Mouse (Mus musculus): ENCODE measurements around the gene Zswim4. TPM values are rescaled to one million over a fixed set of nuclear protein-coding genes. Genes with fewer than 3 reads are reported as not detected.

Gene Zswim4
- polyA plus RNA-seq, 1 experiment from 2014 or later = 37.1 TPM

GRCm38 (mm10) chr8:84199348-84200125 is 37.3 kb downstream of the Zswim4 start:
- Histone ChIP-seq H3K9ac (ENCODE audit: low read length) (peak overlapping the region; percentile 14; the same call in 1 of the 2 replicates), H3K4me3 (ENCODE audit: low read depth, low read length) (no peak overlapping the region), H3K4me2 (ENCODE audit: low read depth, low read length, severe bottlenecking) (no peak overlapping the region), H3K4me1 (replicated peaks; ENCODE audit: control insufficient read depth, insufficient read depth, low read length) (peaks cover 51% of the 10 kb centered on the region), H3K9me3 (ENCODE audit: control insufficient read depth, low read length) (no peaks in the 10 kb centered on the region), H3K27ac (ENCODE audit: low read depth, low read length) (peak overlapping the region; percentile 94), H3K36me3 (ENCODE audit: control insufficient read depth, insufficient read depth, low read length) (no peaks in the 10 kb centered on the region), H3K27me3 (ENCODE audit: control insufficient read depth, insufficient read depth, low read length) (no peaks in the 10 kb centered on the region)
- 55% methylated on average over 11 of the region's 11 CpGs for WGBS
- DNase-seq (ENCODE audit: low spot score) (no peak), ATAC-seq (replicated peaks; ENCODE audit: low FRiP score) (no peak)

GRCm38 (mm10) chr8:84198871-84199270 is 38.0 kb downstream of the Zswim4 start:
- no peak for DNase-seq (ENCODE audit: low spot score)
- H3K27me3 ChIP-seq (ENCODE audit: control insufficient read depth, insufficient read depth, low read length) = no peaks in the 10 kb centered on the region
- peak overlapping the region; percentile 79 for H3K4me2 ChIP-seq (ENCODE audit: low read depth, low read length, severe bottlenecking)
- H3K9me3 ChIP-seq (ENCODE audit: control insufficient read depth, low read length) = no peaks in the 10 kb centered on the region
- peaks cover 48% of the 10 kb centered on the region for H3K4me1 ChIP-seq (replicated peaks; ENCODE audit: control insufficient read depth, insufficient read depth, low read length)
- WGBS = 14% methylated on average over 4 of the region's 4 CpGs
- H3K9ac ChIP-seq (ENCODE audit: low read length) = no peak overlapping the region; the same call in 1 of the 2 replicates
- H3K4me3 ChIP-seq (ENCODE audit: low read depth, low read length) = 0 out of 2 replicates have a peak overlapping the region, but pooled peaks have one; percentile 48
- peak overlapping the region; percentile 94 for H3K27ac ChIP-seq (ENCODE audit: low read depth, low read length)
- H3K36me3 ChIP-seq (ENCODE audit: control insufficient read depth, insufficient read depth, low read length) = no peaks in the 10 kb centered on the region
- ATAC-seq (replicated peaks; ENCODE audit: low FRiP score) = no peak; the same call in 1 of the 2 replicates

- Histone ChIP-seq H3K4me2 (ENCODE audit: low read depth, low read length, severe bottlenecking) (peak overlapping the region; percentile 79), H3K27me3 (ENCODE audit: control insufficient read depth, insufficient read depth, low read length) (no peaks in the 10 kb centered on the region), H3K27ac (ENCODE audit: low read depth, low read length) (peak overlapping the region; percentile 94), H3K4me3 (ENCODE audit: low read depth, low read length) (peak overlapping the region; percentile 48), H3K4me1 (replicated peaks; ENCODE audit: control insufficient read depth, insufficient read depth, low read length) (peaks cover 42% of the 10 kb centered on the region), H3K9ac (ENCODE audit: low read length) (peak overlapping the region; percentile 57), H3K9me3 (ENCODE audit: control insufficient read depth, low read length) (no peaks in the 10 kb centered on the region), H3K36me3 (ENCODE audit: control insufficient read depth, insufficient read depth, low read length) (no peaks in the 10 kb centered on the region)
- WGBS = 2% methylated on average over 30 of the region's 30 CpGs
- DNase-seq (ENCODE audit: low spot score) (peak; percentile 96), ATAC-seq (replicated peaks; ENCODE audit: low FRiP score) (peak; percentile 85)
These were observed 38.7 kb downstream of the Zswim4 start for GRCm38 (mm10) chr8:84197922-84198774.

DNA sequence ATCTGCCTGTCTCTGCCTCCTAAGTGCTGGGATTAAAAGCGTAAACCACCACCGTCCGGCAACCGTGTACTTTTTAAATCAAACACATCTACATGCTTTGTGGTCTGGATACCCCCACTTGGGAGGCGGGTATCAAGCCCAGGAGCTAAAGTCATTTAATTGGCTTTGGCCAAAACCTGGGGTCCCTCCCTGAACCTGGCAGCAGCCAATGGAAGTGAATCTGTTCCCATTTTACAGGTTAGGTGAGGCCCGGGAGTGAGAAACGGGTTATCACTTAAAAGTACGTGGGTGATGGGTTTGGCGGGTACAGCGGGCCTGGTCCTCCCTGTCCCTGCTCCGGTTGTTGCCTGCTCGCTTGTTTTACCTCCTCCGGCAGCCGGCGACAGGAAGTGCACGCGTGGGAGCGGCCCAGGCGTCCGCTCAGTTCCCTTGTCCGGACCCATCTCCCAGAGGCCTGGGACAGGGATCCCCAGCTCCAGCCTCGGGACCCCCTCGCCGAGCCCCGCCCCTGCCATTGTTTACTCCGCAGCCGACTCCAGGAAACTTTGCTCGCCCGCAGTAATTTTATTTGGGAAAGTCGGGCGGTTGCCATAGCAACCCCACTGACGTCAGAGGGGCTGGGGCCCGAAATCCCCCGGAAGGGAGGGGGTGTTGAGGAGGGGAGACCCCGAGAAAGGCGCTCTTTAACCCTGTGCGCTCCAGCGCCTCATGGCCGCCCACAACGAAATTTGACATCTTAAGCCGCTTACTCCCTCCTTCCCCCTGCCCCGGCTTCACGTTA is 39.5 kb downstream of the Zswim4 start:
- Histone ChIP-seq H3K9ac (ENCODE audit: low read length) (peak overlapping the region; percentile 57), H3K27me3 (ENCODE audit: control insufficient read depth, insufficient read depth, low read length) (no peaks in the 10 kb centered on the region), H3K9me3 (ENCODE audit: control insufficient read depth, low read length) (no peaks in the 10 kb centered on the region), H3K4me1 (replicated peaks; ENCODE audit: control insufficient read depth, insufficient read depth, low read length) (peaks cover 43% of the 10 kb centered on the region), H3K4me2 (ENCODE audit: low read depth, low read length, severe bottlenecking) (peak overlapping the region; percentile 79), H3K4me3 (ENCODE audit: low read depth, low read length) (peak overlapping the region; percentile 48), H3K27ac (ENCODE audit: low read depth, low read length) (peak overlapping the region; percentile 94), H3K36me3 (ENCODE audit: control insufficient read depth, insufficient read depth, low read length) (no peaks in the 10 kb centered on the region)
- peak; percentile 53 for ATAC-seq (replicated peaks; ENCODE audit: low FRiP score)
- peak; percentile 97 for DNase-seq (ENCODE audit: low spot score)
- 3% methylated on average over 43 of the region's 43 CpGs for WGBS

DNA sequence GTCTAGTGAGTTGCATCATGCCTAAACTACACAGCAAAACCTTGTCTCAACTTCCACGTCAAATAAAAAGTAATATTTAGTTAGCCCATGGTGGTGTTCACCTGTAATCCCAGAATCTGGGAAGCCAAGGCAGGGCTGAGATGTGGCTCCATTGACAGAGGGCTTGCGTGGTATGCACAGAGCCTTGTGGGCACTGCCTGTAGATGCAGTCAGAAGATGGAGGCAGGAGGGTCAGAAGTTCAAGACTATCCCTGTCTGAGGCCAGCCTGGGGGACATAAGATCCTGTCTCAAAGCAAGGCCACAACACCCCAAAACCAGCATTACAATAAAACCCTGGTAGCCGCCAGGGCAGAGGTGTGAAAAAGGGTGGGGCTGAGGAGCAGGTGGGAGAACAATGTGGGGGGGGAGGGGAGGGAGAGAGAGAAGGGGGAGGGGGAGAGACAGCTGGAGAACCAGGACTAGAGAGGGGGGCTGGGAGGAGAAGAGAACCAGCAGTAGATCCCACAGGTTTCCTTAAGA is 42.6 kb downstream of the Zswim4 start:
- ATAC-seq (replicated peaks; ENCODE audit: low FRiP score) (no peak), DNase-seq (ENCODE audit: low spot score) (no peak)
- Histone ChIP-seq H3K27me3 (ENCODE audit: control insufficient read depth, insufficient read depth, low read length) (no peaks in the 10 kb centered on the region), H3K9ac (ENCODE audit: low read length) (no peak overlapping the region), H3K4me2 (ENCODE audit: low read depth, low read length, severe bottlenecking) (no peak overlapping the region), H3K36me3 (ENCODE audit: control insufficient read depth, insufficient read depth, low read length) (no peaks in the 10 kb centered on the region), H3K9me3 (ENCODE audit: control insufficient read depth, low read length) (no peaks in the 10 kb centered on the region), H3K4me3 (ENCODE audit: low read depth, low read length) (no peak overlapping the region), H3K4me1 (replicated peaks; ENCODE audit: control insufficient read depth, insufficient read depth, low read length) (peaks cover 25% of the 10 kb centered on the region), H3K27ac (ENCODE audit: low read depth, low read length) (no peak overlapping the region)
- WGBS = 74% methylated on average over 3 of the region's 3 CpGs

GRCm38 (mm10) chr8:84193566-84193965 is 43.3 kb downstream of the Zswim4 start:
- Histone ChIP-seq H3K4me2 (ENCODE audit: low read depth, low read length, severe bottlenecking) (no peak overlapping the region), H3K27me3 (ENCODE audit: control insufficient read depth, insufficient read depth, low read length) (no peaks in the 10 kb centered on the region), H3K36me3 (ENCODE audit: control insufficient read depth, insufficient read depth, low read length) (no peaks in the 10 kb centered on the region), H3K9me3 (ENCODE audit: control insufficient read depth, low read length) (no peaks in the 10 kb centered on the region), H3K4me1 (replicated peaks; ENCODE audit: control insufficient read depth, insufficient read depth, low read length) (peaks cover 20% of the 10 kb centered on the region), H3K4me3 (ENCODE audit: low read depth, low read length) (no peak overlapping the region), H3K9ac (ENCODE audit: low read length) (no peak overlapping the region), H3K27ac (ENCODE audit: low read depth, low read length) (no peak overlapping the region)
- 81% methylated on average over 5 of the region's 5 CpGs for WGBS
- ATAC-seq (replicated peaks; ENCODE audit: low FRiP score) (no peak), DNase-seq (ENCODE audit: low spot score) (no peak)

GRCm38 (mm10) chr8:84193161-84193560 is 43.7 kb downstream of the Zswim4 start:
- Histone ChIP-seq H3K4me3 (ENCODE audit: low read depth, low read length) (no peak overlapping the region), H3K27ac (ENCODE audit: low read depth, low read length) (no peak overlapping the region), H3K4me1 (replicated peaks; ENCODE audit: control insufficient read depth, insufficient read depth, low read length) (peaks cover 16% of the 10 kb centered on the region), H3K4me2 (ENCODE audit: low read depth, low read length, severe bottlenecking) (no peak overlapping the region), H3K27me3 (ENCODE audit: control insufficient read depth, insufficient read depth, low read length) (no peaks in the 10 kb centered on the region), H3K9ac (ENCODE audit: low read length) (no peak overlapping the region), H3K9me3 (ENCODE audit: control insufficient read depth, low read length) (no peaks in the 10 kb centered on the region), H3K36me3 (ENCODE audit: control insufficient read depth, insufficient read depth, low read length) (no peaks in the 10 kb centered on the region)
- 65% methylated on average over 4 of the region's 4 CpGs for WGBS
- ATAC-seq (replicated peaks; ENCODE audit: low FRiP score) (no peak), DNase-seq (ENCODE audit: low spot score) (no peak)

DNA sequence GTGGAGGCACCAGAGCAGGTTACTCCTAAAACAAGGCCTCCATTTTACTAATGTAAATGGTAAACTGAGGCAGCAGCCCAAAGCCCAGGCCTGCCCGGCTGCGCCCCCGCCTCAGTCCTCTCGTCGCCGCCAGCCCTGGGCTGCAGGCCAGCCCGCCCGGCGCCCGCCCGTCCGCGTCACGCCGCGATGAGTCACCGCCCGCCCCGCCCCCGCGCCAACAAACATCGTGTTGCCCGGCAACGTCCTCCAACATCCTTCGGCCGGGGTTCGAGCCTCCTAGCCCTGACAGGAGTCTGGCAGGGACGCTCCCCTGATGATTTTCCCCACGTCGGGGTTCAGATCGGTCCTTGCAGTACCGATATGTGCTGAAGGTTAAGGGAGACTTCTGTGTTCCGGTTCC is 44.3 kb downstream of the Zswim4 start:
- Histone ChIP-seq H3K9me3 (ENCODE audit: control insufficient read depth, low read length) (no peaks in the 10 kb centered on the region), H3K4me2 (ENCODE audit: low read depth, low read length, severe bottlenecking) (peak overlapping the region; percentile 35), H3K27me3 (ENCODE audit: control insufficient read depth, insufficient read depth, low read length) (no peaks in the 10 kb centered on the region), H3K4me1 (replicated peaks; ENCODE audit: control insufficient read depth, insufficient read depth, low read length) (peaks cover 11% of the 10 kb centered on the region; the same call in 1 of the 2 replicates), H3K36me3 (ENCODE audit: control insufficient read depth, insufficient read depth, low read length) (no peaks in the 10 kb centered on the region), H3K9ac (ENCODE audit: low read length) (peak overlapping the region; percentile 27; the same call in 1 of the 2 replicates), H3K27ac (ENCODE audit: low read depth, low read length) (no peak overlapping the region), H3K4me3 (ENCODE audit: low read depth, low read length) (peak overlapping the region; percentile 3; the same call in 1 of the 2 replicates)
- WGBS = 5% methylated on average over 33 of the region's 33 CpGs
- ATAC-seq (replicated peaks; ENCODE audit: low FRiP score) (peak; percentile 60), DNase-seq (ENCODE audit: low spot score) (peak; percentile 88)
